Comparison of ENCODE assay signal across 17 mouse cellular contexts in genomic region chr9:83300500-83300899, GRCm38 (mm10).
"Had no signal": no experiment of that assay in that cellular context is flagged by ENCODE, and none has a peak within 500 bp of the region (broad histone marks: within the 10 kb centered on the region; RNA-seq: fewer than 3 reads in every experiment).

No protein-coding gene starts in this region.

- DNase-seq: kidney, adult 11 months; kidney, adult 8-10 months; kidney, postnatal 14 days; layer of hippocampus, postnatal 36 days; liver, postnatal 0 days; lung, embryonic 14.5 days; retina, postnatal 1 day; thymus, adult 18-20 months; thymus, postnatal 36 days had no signal

- ATAC-seq: liver, postnatal 0 days; lung, postnatal 0 days; midbrain, embryonic 16.5 days had no signal

- H3K9me3 ChIP-seq: midbrain, embryonic 12.5 days; neural tube, embryonic 13.5 days had no signal

- H3K27ac ChIP-seq: left cerebral cortex, adult 2 months; liver, embryonic 14.5 days; macrophage; midbrain, embryonic 12.5 days; neural tube, embryonic 13.5 days had no signal

- H3K4me3 ChIP-seq: left cerebral cortex, adult 2 months; midbrain, embryonic 12.5 days; myocyte; neural tube, embryonic 13.5 days had no signal

- H3K27me3 ChIP-seq: midbrain, embryonic 12.5 days; neural tube, embryonic 13.5 days had no signal

- H3K9ac ChIP-seq: liver, embryonic 14.5 days; liver, postnatal 0 days; lung, embryonic 14.5 days; midbrain, embryonic 12.5 days; neural tube, embryonic 13.5 days had no signal

- H3K36me3 ChIP-seq: midbrain, embryonic 12.5 days; neural tube, embryonic 13.5 days had no signal

- H3K4me2 ChIP-seq: lung, embryonic 14.5 days; midbrain, embryonic 12.5 days; neural tube, embryonic 13.5 days had no signal

- H3K4me1 ChIP-seq: midbrain, embryonic 12.5 days had no signal
